Mouse (Mus musculus): ENCODE data around the gene Gdf15.

The Gdf15 gene

GRCm38 (mm10) chr8:70632346-70632892 lies at the start of gene Gdf15:
Gene Gdf15 (minus strand): TSS chr8:70632456.
- no peak for DNase-seq (ENCODE audit: low spot score in 2 of 2)

- DNase-seq (ENCODE audit: low spot score in 2 of 2): no peak
Observed at GRCm38 (mm10) chr8:70681410-70681809, 49.2 kb upstream of the Gdf15 start.

DNA sequence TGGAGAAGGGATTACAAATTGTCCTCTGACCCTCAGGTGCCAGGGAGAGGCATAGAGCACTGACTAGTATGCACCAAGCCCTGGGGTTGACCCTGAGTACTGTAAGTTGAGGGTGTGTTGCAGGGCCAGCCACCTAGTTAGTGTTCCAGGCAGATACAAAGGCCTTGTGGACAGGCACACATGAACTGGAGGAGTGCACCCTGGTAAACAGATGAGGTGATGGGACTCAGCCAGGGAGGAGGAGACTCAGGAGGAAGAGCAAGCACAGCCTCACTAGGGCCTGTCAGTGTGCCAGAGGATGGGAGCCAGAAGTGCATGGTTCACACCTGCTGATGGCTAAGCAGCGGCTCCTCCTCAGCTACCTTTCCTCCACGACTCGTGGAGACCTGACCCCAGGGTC lies 47.8 kb upstream of the Gdf15 start:
- DNase-seq (ENCODE audit: low spot score in 2 of 2): no peak

- no peak for DNase-seq (ENCODE audit: low spot score in 2 of 2)
Observed at GRCm38 (mm10) chr8:70679404-70679803, 47.1 kb upstream of the Gdf15 start.

DNA sequence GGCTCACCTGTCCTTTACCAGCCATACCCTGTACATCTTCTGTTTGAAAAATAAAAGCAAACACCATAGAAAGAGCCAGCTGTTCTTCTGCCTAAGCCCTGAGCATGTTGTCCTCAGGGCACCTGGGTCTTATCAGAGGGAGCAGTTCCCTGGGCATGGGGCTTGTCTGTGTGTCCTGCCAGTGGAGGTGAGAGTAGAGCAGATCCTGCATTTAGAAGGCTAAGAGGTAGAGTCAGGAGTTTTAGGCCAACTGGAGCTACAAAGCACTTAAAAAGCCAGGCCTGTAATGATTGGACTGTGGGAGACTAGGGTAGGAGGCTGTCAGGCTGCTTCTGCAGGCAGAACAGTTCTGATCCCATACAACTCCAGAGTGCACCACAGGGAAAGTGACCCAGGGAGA lies 46.4 kb upstream of the Gdf15 start:
- no peak for DNase-seq (ENCODE audit: low spot score in 2 of 2)

- no peak for DNase-seq (ENCODE audit: low spot score in 2 of 2)
Observed at GRCm38 (mm10) chr8:70677451-70678080, 45.3 kb upstream of the Gdf15 start.

GRCm38 (mm10) chr8:70675336-70675735 lies 43.1 kb upstream of the Gdf15 start:
- peak in 1 of 2 experiments; percentile 45 for DNase-seq (ENCODE audit: low spot score in 2 of 2)

DNA sequence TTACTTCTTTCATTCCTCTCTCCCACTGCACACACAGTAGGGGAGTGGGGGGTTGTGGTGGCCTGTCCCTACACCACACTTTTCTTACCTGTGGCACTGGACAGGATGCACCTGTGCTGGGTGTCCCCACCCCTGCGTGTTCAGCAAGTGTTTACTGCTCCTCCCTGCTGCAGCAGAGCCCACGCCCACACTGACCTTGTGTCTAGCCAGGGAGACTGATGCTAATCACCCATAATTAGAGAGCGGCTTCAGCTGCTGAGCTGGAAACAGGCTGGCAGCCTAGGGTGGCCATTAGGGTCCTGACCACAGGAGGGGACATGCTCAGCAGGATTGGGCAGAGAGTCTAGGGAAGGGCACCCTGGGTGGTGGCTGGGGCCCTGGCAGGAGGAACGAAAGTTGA lies 42.5 kb upstream of the Gdf15 start:
- no peak for DNase-seq (ENCODE audit: low spot score in 2 of 2)

GRCm38 (mm10) chr8:70674109-70674508 lies 41.9 kb upstream of the Gdf15 start:
- no peak for DNase-seq (ENCODE audit: low spot score in 2 of 2)

GRCm38 (mm10) chr8:70673079-70673856 lies 41.0 kb upstream of the Gdf15 start, which contains the start of gene Lsm4:
Gene Lsm4 (plus strand): TSS chr8:70673248.
- DNase-seq (ENCODE audit: low spot score in 2 of 2): peak; percentile 98 to 99

GRCm38 (mm10) chr8:70672325-70673078 lies 40.2 kb upstream of the Gdf15 start:
- no peak for DNase-seq (ENCODE audit: low spot score in 2 of 2)

DNA sequence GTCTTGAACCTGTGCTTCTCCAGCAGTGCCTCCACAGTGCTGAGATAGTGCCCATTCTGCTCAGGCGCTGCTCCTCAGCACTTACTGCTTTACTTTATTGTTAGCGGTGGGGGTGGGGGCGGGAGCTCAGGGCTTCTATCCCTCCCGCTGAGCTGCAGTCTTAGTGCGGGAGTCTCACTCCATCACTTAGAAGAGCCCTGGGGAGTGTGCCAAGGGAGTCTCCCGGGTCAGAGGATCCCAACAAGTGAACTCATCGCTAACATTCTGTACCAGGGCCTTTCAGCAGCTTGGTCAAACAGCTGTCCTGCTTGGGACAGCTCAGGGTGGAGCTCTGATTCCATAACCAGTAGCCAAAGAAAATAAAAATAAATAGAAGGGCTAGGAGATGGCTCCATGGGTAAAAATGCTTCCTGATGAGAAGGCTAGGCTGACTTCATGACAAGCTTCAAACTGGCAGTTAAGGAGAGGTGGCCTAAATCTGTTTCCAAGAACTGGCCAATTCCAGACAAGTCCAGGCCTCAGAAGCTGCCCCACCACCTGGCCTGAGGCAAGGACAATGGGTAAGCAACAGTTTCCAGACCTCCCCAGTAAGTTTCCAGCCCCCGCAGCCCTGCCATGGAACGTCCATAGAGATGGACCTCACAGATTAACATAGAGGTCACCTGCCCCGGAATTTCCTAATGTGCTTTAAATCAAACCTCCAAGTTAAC lies 39.5 kb upstream of the Gdf15 start:
- DNase-seq (ENCODE audit: low spot score in 2 of 2): no peak

GRCm38 (mm10) chr8:70667071-70667470 lies 34.8 kb upstream of the Gdf15 start:
- no peak for DNase-seq (ENCODE audit: low spot score in 2 of 2)

DNA sequence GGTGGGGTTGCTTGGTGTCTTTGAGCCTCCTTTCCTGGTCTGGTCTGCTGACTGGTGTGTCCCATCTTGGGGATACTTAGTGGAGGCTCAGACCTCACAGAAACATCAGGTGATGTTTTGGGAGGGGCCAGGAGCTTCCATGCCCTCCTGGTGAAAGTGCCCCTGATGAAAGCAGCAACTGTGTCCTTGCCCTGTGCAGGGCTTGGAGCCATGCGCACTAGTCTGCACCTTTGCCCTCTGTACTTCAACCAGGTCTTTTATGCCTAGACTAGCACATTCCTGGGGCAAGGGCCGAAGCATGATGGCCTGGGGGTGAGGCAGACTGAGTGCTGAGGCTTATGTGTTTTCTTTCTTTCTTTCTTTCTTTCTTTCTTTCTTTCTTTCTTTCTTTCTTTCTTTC lies 33.3 kb upstream of the Gdf15 start:
- no peak for DNase-seq (ENCODE audit: low spot score in 2 of 2)

GRCm38 (mm10) chr8:70664631-70665030 lies 32.4 kb upstream of the Gdf15 start:
- DNase-seq (ENCODE audit: low spot score in 2 of 2): no peak

DNA sequence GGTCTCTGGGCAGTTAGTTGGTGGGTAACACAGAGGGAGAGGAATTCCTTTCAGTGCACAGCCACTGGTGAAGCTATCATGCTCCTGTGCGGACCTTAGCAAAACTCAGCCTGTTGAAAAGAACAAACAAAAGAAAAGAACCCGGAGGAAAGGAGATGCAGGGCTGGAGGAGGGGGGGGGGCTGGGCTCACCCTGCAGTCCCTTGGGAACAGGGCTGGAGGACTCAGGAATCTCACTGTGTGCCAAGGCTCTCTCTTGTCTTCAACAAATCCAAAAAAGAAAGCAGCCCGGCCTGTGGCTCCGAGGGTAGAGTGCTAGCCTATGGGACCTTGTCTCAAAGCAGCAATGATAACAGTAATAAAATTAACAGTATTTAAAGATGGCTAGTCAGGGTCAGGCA lies 31.4 kb upstream of the Gdf15 start:
- no peak for DNase-seq (ENCODE audit: low spot score in 2 of 2)

DNA sequence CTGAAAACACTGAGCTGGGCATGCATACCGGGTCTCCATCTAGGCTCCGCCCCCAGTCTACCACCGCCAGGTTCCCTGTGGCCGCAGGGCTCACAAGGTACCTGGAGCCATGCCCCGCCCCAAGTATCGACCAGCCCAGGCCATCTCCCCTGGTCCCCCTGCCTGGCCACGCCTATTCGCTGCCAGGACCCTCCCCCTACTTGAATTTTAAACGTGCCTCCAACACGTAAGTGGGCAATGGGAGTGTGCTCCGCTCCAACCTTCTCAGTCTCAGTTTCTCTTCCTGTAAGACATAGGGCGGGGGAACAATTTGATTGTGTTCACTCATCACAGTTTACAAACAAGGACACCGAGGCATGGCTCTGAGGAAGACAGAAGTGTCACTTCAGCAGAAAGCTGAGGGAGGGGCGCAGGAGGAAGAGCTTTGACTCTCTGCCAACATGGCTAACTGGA lies 28.0 kb upstream of the Gdf15 start, which contains the start of gene Pgpep1:
Gene Pgpep1 (minus strand): TSS at position 116 of the 453 bp plus-strand sequence.
- DNase-seq (ENCODE audit: low spot score in 2 of 2): no peak

DNA sequence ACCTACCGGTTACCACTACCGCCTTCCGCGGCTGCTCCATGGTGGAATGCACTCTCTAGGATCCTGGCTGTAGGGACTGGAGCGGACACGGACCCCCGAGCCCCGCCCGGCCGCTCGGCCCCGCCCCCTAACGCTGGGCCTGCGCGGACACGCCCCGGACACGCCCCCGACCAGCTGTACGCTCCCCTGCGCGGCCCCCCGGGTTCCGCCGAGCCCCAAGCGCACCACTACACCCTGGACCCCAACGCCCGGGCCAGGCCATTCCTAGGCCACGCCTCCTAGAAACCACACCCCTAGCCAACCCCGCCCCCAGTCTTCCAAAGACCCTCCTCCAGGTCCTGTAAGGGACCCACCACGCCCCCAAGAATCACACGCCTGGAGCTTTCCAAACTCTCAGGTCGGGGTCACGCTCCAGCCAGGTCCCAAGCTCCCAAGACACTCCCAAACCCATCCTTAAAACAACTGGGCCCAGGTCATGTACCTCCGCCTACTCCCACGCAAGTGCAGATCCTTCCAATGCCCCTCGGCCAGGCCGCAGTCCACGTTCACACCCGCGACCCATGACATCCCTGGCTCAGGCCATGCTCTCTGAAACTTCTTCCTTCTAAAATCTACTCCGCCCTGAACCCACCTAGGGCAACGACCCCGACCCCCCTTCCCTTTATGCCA lies 27.5 kb upstream of the Gdf15 start:
- peak; percentile 53 to 68 for DNase-seq (ENCODE audit: low spot score in 2 of 2)

- DNase-seq (ENCODE audit: low spot score in 2 of 2): peak; percentile 65
Observed at GRCm38 (mm10) chr8:70658897-70659603, 26.8 kb upstream of the Gdf15 start.

- no peak for DNase-seq (ENCODE audit: low spot score in 2 of 2)
Observed at GRCm38 (mm10) chr8:70657739-70658138, 25.5 kb upstream of the Gdf15 start.

All from natural killer cell, adult 2 months (primary cell).